Mouse (Mus musculus) kidney, adult 2 months (tissue): Measurements from ENCODE around the gene Spaca7.

Experiments used
- CTCF ChIP-seq: fragments of 200-500 bp; conservative IDR thresholded peaks from 2 replicates; pipeline ENCODE4 v1.5.1; 2011; ENCODE audit warnings: low read depth, mild to moderate bottlenecking, control low read depth, low read length, moderate library complexity, mixed read lengths; ENCODE audit not compliant: insufficient read depth, insufficient read length
- POLR2A ChIP-seq: fragments of 200-500 bp; IDR thresholded peaks from one replicate; pipeline ENCODE4 v1.6.1; 2011; ENCODE audit warnings: low read depth, low read length, control low read depth

DNA sequence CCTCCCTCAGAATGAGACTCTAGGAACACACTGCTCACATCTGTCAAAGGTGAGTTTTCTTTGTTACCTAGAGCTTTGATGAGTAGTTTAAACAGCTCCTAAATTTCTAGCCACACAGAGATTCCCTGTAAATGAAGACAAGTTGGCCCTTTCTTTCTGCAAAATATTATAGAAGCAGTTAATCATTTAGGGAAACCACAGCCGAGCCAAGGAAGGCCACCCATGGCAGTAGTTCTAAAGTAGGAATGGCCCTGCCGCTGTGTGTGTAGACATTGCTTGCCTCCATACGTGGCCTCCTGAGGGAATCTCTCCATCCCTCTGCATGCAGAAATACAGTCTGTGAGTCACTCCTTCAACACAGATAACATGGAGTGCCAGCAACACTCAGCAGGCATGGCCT lies 14.0 kb upstream of the Spaca7 start:
- TF ChIP-seq CTCF: no peak
- no peak for TF ChIP-seq POLR2A
